Mouse (Mus musculus): Measurements from ENCODE around the gene Pdzd3. TPM values are rescaled to one million over a fixed set of nuclear protein-coding genes. Genes with fewer than 3 reads are reported as not detected.
A peak's percentile ranks its signal among the peaks of the same experiment; 100 is the strongest.

The Pdzd3 gene
- polyA plus RNA-seq, 1 experiment = 0.82 TPM

DNA sequence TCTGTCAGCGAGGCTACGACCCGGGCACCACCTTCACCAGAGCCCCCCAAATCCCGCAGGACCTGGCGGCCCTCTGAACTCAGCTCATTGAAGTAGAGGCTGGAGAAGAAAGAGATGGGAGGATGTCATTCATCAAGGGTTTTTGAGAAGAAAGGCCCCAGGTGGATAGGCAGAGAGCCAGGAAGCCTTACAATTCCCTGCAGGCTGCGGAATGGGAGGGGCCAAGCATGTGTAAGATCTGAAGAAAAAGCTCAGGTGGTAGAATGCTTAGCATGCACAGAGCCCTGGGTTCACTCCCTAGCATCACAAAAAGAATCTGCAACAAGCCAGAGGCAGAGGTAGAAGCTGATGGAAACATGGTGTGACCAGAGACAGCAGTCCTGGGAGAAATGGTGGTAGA, 2.2 kb upstream of the Pdzd3 start:
- DNase-seq (ENCODE audit: extremely low spot score in 1 of 2, low spot score in 1 of 2) = no peak

- no peak for DNase-seq (ENCODE audit: extremely low spot score in 1 of 2, low spot score in 1 of 2)
Observed at GRCm38 (mm10) chr9:44250445-44250844, 826 bp downstream of the Pdzd3 start.

- peak in 1 of 2 experiments; percentile 70 for DNase-seq (ENCODE audit: extremely low spot score in 1 of 2, low spot score in 1 of 2)
Observed at GRCm38 (mm10) chr9:44249181-44250146, 1.8 kb downstream of the Pdzd3 start.

GRCm38 (mm10) chr9:44247907-44248306, 3.4 kb downstream of the Pdzd3 start:
- DNase-seq (ENCODE audit: extremely low spot score in 1 of 2, low spot score in 1 of 2) = no peak

DNA sequence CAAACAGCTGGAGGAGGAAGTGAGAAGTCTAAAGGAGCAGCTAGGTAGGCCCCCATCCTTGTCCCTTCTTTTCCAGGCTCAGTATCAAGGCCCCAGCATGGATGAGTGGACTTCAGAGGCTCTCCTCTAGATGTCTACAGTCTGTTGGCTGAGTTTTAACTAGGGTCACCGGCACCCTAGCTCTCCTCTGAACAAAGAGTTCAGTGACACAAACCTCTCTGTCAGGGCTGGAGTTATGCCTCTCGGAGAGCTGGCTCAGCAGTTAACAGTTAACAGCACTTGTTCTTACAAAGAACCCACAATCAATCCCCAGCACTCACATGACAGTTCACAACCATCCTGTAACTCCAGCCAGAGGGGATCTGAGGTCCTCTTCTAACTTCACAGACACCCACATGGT, 7.7 kb downstream of the Pdzd3 start:
- no peak for DNase-seq (ENCODE audit: extremely low spot score in 1 of 2, low spot score in 1 of 2)

DNA sequence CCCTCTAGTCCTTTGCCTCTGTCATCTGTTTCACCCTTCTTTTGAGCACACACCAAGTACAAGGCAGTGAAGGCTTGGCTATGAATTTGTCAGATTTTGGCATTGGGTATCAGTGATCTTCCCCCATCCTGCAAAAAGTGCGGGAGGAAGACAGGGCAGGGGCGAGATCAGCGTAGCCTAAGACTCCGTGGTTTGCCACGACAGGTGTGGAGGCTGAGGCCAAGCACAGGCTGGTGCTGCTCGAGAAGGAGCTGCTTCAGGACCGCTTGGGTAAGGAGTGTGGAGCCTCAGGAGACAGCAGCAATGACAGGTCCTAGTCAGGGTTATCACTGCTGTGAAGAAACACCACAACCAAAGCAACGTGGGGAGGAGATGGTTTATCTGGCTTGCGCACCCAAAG, 9.9 kb downstream of the Pdzd3 start:
- no peak for DNase-seq (ENCODE audit: extremely low spot score in 1 of 2, low spot score in 1 of 2)

GRCm38 (mm10) chr9:44240911-44241310, 10.4 kb downstream of the Pdzd3 start:
- no peak for DNase-seq (ENCODE audit: extremely low spot score in 1 of 2, low spot score in 1 of 2)

GRCm38 (mm10) chr9:44240399-44240798, 10.9 kb downstream of the Pdzd3 start, which contains the start of gene Ccdc153:
Gene Ccdc153 (plus strand): TSS chr9:44240676.
- no peak for DNase-seq (ENCODE audit: extremely low spot score in 1 of 2, low spot score in 1 of 2)

GRCm38 (mm10) chr9:44239447-44239846, 11.8 kb downstream of the Pdzd3 start:
- DNase-seq (ENCODE audit: extremely low spot score in 1 of 2, low spot score in 1 of 2) = peak in 1 of 2 experiments; percentile 71

- no peak for DNase-seq (ENCODE audit: extremely low spot score in 1 of 2, low spot score in 1 of 2)
Observed at GRCm38 (mm10) chr9:44238501-44239190, 12.6 kb downstream of the Pdzd3 start.

- DNase-seq (ENCODE audit: extremely low spot score in 1 of 2, low spot score in 1 of 2) = no peak
Observed at GRCm38 (mm10) chr9:44237128-44237527, 14.1 kb downstream of the Pdzd3 start.

- no peak for DNase-seq (ENCODE audit: extremely low spot score in 1 of 2, low spot score in 1 of 2)
Observed at GRCm38 (mm10) chr9:44236601-44237000, 14.7 kb downstream of the Pdzd3 start.

- peak in 1 of 2 experiments; percentile 57 for DNase-seq (ENCODE audit: extremely low spot score in 1 of 2, low spot score in 1 of 2)
Observed at GRCm38 (mm10) chr9:44234479-44235427, 16.5 kb downstream of the Pdzd3 start.

- peak; percentile 97 to 100 for DNase-seq (ENCODE audit: extremely low spot score in 1 of 2, low spot score in 1 of 2)
Observed at GRCm38 (mm10) chr9:44233802-44234478, 17.3 kb downstream of the Pdzd3 start, which contains the start of gene Cbl. Gene Cbl (minus strand): TSS chr9:44234049.

- DNase-seq (ENCODE audit: extremely low spot score in 1 of 2, low spot score in 1 of 2) = peak in 1 of 2 experiments; percentile 22
Observed at GRCm38 (mm10) chr9:44233021-44233801, 18.1 kb downstream of the Pdzd3 start.

GRCm38 (mm10) chr9:44231609-44232008, 19.7 kb downstream of the Pdzd3 start:
- no peak for DNase-seq (ENCODE audit: extremely low spot score in 1 of 2, low spot score in 1 of 2)

GRCm38 (mm10) chr9:44225993-44226392, 25.3 kb downstream of the Pdzd3 start:
- peak in 1 of 2 experiments; percentile 32 for DNase-seq (ENCODE audit: extremely low spot score in 1 of 2, low spot score in 1 of 2)

DNA sequence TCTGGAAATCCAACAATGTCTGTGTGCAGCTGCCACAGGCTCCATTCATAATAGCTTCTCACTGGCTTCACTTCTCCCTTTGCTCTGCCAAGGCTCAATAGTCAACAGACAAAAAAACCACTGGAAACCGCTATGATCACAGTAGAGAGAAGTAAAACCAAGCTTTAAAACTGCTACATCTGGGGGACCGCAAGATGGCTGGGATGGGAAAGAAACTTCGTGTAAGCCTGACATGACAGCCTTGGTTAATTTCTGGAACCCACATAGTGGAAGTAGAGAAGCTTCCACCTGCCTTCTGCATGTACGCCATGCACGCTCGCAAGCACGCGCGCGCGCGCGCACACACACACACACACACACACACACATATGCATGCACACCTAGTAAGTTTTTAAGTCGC, 37.7 kb downstream of the Pdzd3 start:
- DNase-seq (ENCODE audit: extremely low spot score in 1 of 2, low spot score in 1 of 2) = no peak

GRCm38 (mm10) chr9:44212406-44212805, 38.9 kb downstream of the Pdzd3 start:
- DNase-seq (ENCODE audit: extremely low spot score in 1 of 2, low spot score in 1 of 2) = no peak

Data from frontal cortex, adult 2 months (tissue).